Mouse (Mus musculus) limb, embryonic 15.5 days (tissue): Measurements from ENCODE around the gene Matk. TPM values are rescaled to one million over a fixed set of nuclear protein-coding genes. Genes with fewer than 3 reads are reported as not detected.

Experiments
- ATAC-seq: fragments of 200-750 bp; cut with Nextera tagmentation; 2 replicates; pipeline ENCODE4 v1.8.0; 2017; ENCODE audit warnings: low read depth, moderate TSS enrichment; ENCODE audit not compliant: insufficient number of reproducible peaks, low FRiP score, low TSS enrichment
- H3K27ac ChIP-seq: fragments of 300-500 bp; sonication (generic); 2 replicates; pipeline ENCODE4 v1.5.1; 2015; ENCODE audit warnings: moderate library complexity, mild to moderate bottlenecking, inconsistent platforms
- H3K27me3 ChIP-seq: fragments of 300-500 bp; sonication (generic); 2 replicates; pipeline ENCODE4 v1.6.1; 2015; ENCODE audit warnings: inconsistent platforms
- H3K36me3 ChIP-seq: fragments of 300-500 bp; sonication (generic); 2 replicates; pipeline ENCODE4 v1.6.1; 2015; ENCODE audit warnings: inconsistent platforms
- H3K4me1 ChIP-seq: fragments of 300-500 bp; sonication (generic); 2 replicates; pipeline ENCODE4 v1.6.1; 2015; ENCODE audit warnings: inconsistent platforms
- H3K4me2 ChIP-seq: fragments of 300-500 bp; sonication (generic); 2 replicates; pipeline ENCODE4 v1.6.1; 2015; ENCODE audit warnings: mild to moderate bottlenecking, inconsistent platforms
- H3K4me3 ChIP-seq: fragments of 300-500 bp; sonication (generic); 2 replicates; pipeline ENCODE4 v1.5.1; 2015; ENCODE audit warnings: mild to moderate bottlenecking, inconsistent platforms
- H3K9ac ChIP-seq: fragments of 300-500 bp; sonication (generic); 2 replicates; pipeline ENCODE4 v1.6.1; 2015; ENCODE audit warnings: inconsistent platforms
- H3K9me3 ChIP-seq: fragments of 300-500 bp; sonication (generic); 2 replicates; pipeline ENCODE4 v1.6.1; 2016; ENCODE audit warnings: inconsistent platforms
- WGBS: fragments of 180-500 bp; shearing (Covaris S2); methylation state at CpG from one replicate; pipeline ENCODE4 v1.1.7; 2015; 5-methylcytosine and 5-hydroxymethylcytosine counted together
- polyA plus RNA-seq: library from polyadenylated mRNA; unstranded; fragments of >200 nt; fragmentation: Nextera tagmentation; extraction: Ambion mirVana; gene quantifications from 2 replicates; pipeline ENCODE4 v1.2.1, GENCODE M21; 2015

The Matk gene
- polyA plus RNA-seq, 1 experiment from 2014 or later = 6.0 TPM

DNA sequence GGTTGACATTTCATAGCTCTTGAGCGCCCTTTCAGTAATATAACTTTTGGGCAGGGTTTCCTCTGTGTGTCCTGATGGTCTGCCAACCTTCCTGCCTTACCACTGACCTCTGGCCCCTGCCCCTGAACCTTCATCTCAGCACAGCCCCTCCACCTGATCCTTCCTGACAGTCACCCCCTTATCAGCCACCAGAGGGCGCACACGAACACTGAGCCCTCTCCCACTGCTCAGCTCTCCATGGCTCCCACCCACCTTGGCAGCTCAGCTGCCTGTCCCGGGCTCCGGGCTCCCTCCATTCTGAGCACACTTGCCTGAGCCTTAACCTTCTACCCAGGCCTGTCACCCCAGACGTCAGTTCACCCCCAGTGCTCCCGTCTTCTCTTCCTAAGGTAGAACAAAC, 36.5 kb downstream of the Matk start:
- Histone ChIP-seq H3K9ac (no peak overlapping the region), H3K4me3 (no peak overlapping the region), H3K4me2 (no peak overlapping the region)

DNA sequence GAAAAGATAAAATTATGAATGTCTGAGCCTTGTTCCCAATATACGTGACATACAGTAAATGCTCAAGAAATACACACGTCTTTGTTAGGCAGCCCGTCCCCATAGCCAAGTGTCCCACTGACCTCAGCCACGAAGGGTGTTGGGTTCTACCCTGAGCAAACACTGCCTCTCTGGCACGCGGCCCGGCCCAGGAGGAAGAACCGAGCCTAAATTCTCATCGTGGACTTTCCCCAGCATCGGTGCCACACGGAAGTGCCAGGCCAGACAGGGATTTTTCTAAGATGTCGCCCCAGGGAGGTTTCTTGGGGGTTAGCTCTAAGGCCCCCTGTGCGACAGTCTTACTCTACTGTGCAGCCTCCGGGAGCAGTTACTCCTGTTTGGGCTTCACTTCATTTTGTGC, 37.1 kb downstream of the Matk start:
- Histone ChIP-seq H3K36me3 (no peaks in the 10 kb centered on the region), H3K4me1 (peaks cover 51% of the 10 kb centered on the region), H3K27me3 (peaks cover 41% of the 10 kb centered on the region), H3K9me3 (no peaks in the 10 kb centered on the region), H3K27ac (no peak overlapping the region), H3K9ac (no peak overlapping the region), H3K4me3 (no peak overlapping the region), H3K4me2 (no peak overlapping the region)
- no peak for ATAC-seq
- 60% methylated on average over 14 of the region's 14 CpGs for WGBS

More for the DNA sequence above, 36.5 kb downstream of the Matk start:
- H3K9me3 ChIP-seq = no peaks in the 10 kb centered on the region
- no peak for ATAC-seq
- no peaks in the 10 kb centered on the region for H3K36me3 ChIP-seq
- H3K4me1 ChIP-seq = peaks cover 47% of the 10 kb centered on the region
- H3K27me3 ChIP-seq = peaks cover 46% of the 10 kb centered on the region
- WGBS = 2% methylated on average over 7 of the region's 7 CpGs
- no peak overlapping the region for H3K27ac ChIP-seq

DNA sequence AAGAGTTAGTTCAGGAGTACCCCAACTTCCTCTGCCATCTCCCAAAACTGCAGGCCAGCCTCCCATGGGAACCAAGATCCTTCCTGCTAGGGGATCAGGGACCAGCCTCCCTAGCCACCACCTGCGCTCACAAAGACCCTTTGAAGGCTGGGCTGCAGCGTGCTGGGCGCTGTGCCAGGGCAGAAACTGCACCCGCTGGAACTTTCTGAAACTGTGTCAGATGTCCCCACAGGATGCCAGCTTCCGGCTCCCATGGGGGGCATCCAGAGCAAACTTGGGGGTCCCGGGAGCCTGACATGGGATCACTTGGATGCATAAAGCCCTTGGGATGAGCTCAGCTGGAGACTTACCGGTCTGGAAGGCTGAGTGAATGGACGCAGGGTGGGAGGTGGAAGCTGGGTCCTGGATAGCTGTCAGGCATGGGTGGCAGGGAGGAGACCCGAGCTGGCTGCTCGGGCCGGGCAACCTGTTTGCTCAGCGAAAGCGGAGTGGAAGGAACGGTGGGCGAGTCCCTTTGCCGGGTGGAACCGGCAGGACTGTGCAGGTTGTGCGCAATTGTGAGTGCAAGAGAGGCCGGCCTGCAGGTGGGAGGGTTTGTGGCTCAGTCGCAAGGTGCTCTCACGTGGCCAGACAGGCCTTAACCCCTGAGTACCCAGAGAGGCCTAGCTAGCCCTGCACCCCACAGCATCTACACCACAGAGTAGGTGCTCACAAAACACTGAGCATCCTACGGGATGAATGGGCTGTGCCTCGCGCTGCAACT, 38.1 kb downstream of the Matk start:
- Histone ChIP-seq H3K4me2 (0 out of 2 replicates have a peak overlapping the region, but pooled peaks have one; percentile 10), H3K4me3 (peak overlapping the region; percentile 18), H3K27me3 (peaks cover 32% of the 10 kb centered on the region), H3K4me1 (peaks cover 49% of the 10 kb centered on the region), H3K36me3 (peaks cover 4% of the 10 kb centered on the region; the same call in 1 of the 2 replicates), H3K27ac (peak overlapping the region; percentile 50; the same call in 1 of the 2 replicates), H3K9ac (no peak overlapping the region), H3K9me3 (no peaks in the 10 kb centered on the region)
- ATAC-seq = no peak
- 13% methylated on average over 24 of the region's 24 CpGs for WGBS

DNA sequence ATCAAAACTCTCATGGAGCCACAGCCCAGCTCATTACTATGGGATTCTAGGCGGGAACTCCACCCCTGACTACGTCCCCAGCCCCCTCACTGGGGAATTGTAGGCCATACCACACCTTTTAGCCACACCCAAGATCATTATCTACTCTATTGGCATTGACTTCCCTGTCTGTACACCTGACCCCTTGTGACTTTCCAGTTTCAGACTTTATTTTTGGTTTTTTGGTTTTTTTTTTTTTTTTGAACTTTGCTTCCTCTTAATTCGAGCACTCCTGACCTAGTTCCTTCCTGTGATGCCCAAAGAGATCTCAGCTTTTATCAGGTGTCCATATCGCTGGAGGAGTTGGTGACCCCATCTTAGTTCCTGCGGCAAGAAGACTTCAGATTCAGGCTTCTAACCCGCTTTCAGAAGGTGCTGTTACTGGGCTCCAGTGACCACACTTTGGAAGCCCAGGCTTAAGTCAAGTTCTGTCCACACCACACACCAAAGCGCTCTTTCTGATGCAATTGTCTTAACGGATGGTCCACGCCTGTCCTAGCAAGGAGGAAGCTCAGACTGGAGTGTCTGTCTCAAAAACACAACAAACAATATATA, 38.9 kb downstream of the Matk start, which contains the start of gene Tjp3:
Gene Tjp3, minus strand, starts transcription at position 71 of the 594 bp plus-strand sequence.
- ATAC-seq = no peak
- H3K9ac ChIP-seq = no peak within 1 kb of the TSS
- peaks cover 32% of the 10 kb centered on the region for H3K27me3 ChIP-seq
- peaks cover 44% of the 10 kb centered on the region for H3K4me1 ChIP-seq
- peaks cover 11% of the 10 kb centered on the region; the same call in 1 of the 2 replicates for H3K36me3 ChIP-seq
- H3K9me3 ChIP-seq = no peaks in the 10 kb centered on the region
- 65% methylated on average over 9 of the region's 9 CpGs for WGBS
- peak within 1 kb of the TSS; percentile 10; the same call in 1 of the 2 replicates for H3K4me2 ChIP-seq
- peak within 1 kb of the TSS; percentile 86 for H3K4me3 ChIP-seq
- peak within 1 kb of the TSS; percentile 50; the same call in 1 of the 2 replicates for H3K27ac ChIP-seq

DNA sequence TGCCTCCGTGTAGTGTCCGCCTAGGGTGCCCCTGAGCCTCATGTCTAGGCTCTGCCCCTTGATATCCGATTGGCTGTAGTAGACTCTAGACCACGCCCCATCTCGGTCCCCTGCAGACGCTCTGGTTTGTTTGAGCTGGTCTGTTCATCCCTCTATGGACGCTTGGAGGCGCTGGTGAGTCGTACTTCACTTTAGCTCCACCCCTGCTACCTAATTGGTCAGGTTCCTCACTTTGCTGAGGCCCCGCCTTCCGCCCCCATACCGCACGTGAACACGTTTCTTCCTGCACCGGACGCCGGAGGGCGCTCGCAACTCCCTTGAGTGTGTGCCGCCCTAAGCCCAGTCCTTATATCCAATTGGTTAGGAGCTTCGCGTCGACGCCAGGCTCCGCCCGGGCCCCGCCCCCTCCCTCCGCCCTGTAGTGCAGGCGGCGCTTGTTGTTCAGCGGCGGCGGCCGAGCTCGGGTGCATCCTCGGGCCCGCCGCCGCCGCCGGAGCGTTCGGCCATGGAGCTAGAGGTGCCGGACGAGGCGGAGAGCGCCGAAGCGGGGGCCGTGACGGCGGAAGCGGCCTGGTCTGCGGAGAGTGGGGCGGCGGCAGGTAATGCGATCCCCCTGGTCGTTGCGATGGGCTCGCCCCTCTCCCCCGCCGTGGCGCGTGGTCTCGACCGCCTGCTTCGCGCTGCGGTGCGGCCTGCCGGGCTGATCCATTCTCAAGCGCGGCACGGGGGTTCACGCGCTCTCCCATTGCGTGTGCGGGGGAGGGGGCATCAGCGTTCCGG, 40.0 kb downstream of the Matk start, which contains the start of gene Pip5k1c:
Gene Pip5k1c, plus strand, starts transcription at position 410 of the 780 bp plus-strand sequence.
- Histone ChIP-seq H3K4me3 (peak within 1 kb of the TSS; percentile 86), H3K27ac (peak within 1 kb of the TSS; percentile 91), H3K9me3 (no peaks in the 10 kb centered on the region), H3K4me1 (peaks cover 50% of the 10 kb centered on the region), H3K36me3 (peaks cover 12% of the 10 kb centered on the region; the same call in 1 of the 2 replicates), H3K4me2 (peak within 1 kb of the TSS; percentile 79), H3K9ac (peak within 1 kb of the TSS; percentile 74), H3K27me3 (peaks cover 24% of the 10 kb centered on the region)
- peak; percentile 95 for ATAC-seq
- WGBS = under 1% methylated on average over 67 of the region's 80 CpGs

DNA sequence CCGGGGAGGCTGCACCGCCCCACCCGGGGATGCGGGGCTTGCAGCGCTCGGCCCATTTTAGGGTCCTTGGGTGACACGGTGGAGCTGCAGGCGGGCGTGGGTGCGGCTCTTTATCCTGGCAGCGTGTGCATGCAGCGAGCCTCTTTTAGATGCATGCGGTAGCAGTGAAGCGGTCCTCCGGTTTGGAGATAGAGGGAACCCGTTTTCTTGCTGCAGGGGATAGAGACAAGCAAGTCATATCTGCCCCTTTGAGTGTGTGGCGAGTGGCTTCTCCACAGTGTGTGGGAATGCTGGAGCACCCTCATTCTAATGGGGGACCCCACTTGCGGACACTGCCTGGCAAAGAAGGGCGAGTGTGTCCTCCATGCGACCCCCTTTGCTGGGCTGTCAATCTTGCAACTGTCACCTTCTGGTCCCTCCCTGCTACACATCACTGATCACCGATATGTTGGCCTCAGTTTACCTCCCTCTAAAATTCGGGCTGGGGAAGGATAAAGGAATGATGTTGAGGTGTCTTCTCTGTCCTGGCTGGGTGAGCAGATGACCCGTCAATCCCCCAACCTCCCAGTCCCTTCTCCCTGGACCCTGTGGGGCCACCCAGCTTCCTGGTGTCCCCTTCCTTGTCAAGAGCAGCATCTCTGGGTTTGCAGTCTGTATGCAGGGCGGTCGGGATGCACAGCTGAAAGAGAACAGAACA, 40.7 kb downstream of the Matk start:
- Histone ChIP-seq H3K36me3 (peaks cover 12% of the 10 kb centered on the region; the same call in 1 of the 2 replicates), H3K4me1 (peaks cover 57% of the 10 kb centered on the region), H3K4me3 (peak overlapping the region; percentile 86), H3K27me3 (peaks cover 21% of the 10 kb centered on the region), H3K9ac (peak overlapping the region; percentile 74), H3K4me2 (peak overlapping the region; percentile 79), H3K9me3 (no peaks in the 10 kb centered on the region), H3K27ac (peak overlapping the region; percentile 91)
- no peak for ATAC-seq
- WGBS = 5% methylated on average over 25 of the region's 25 CpGs

DNA sequence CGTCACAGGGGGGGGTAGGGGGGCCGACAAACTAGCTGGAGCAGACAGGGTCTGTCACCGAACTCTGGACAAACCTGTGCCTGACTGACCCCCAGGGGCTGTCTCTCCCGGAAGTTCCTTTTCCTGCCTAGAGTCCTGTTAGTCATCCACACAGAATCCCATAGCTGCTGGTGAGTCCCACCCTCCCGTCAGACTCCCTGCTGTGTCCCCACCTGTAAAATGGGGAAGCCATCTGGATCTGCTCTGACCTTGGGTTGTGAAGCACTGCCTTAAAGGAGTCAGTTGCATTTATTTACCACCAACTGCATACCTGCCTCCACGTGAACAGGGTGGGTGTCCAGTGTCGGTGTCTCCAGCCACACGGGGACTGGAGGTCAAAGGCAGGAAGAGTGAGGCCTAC, 41.7 kb downstream of the Matk start:
- H3K36me3 ChIP-seq = peaks cover 12% of the 10 kb centered on the region; the same call in 1 of the 2 replicates
- H3K4me3 ChIP-seq = peak overlapping the region; percentile 86
- no peak for ATAC-seq
- peak overlapping the region; percentile 79 for H3K4me2 ChIP-seq
- H3K9ac ChIP-seq = peak overlapping the region; percentile 74; the same call in 1 of the 2 replicates
- peaks cover 19% of the 10 kb centered on the region for H3K27me3 ChIP-seq
- H3K9me3 ChIP-seq = no peaks in the 10 kb centered on the region
- peaks cover 55% of the 10 kb centered on the region for H3K4me1 ChIP-seq
- H3K27ac ChIP-seq = no peak overlapping the region
- 36% methylated on average over 8 of the region's 8 CpGs for WGBS

DNA sequence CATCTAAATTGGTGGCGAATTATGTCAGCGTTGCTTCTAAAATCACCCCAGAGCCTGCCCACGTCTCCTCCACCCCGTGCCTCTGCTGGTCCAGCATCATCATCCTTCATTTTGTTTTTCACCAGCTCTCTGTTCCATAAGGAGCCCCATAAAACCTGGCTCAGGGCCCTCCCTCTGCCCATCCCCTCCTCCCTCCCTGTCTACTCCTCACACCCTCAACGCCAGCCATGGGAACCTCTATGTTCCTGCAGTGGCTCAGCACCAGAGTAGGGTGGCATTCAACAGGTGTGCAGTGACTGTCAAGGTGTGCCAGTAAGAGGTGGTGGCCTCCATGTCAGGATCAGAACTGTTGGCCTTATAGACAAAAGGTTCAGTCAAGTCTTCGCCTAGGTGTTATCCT, 42.5 kb downstream of the Matk start:
- Histone ChIP-seq H3K36me3 (peaks cover 12% of the 10 kb centered on the region; the same call in 1 of the 2 replicates), H3K4me3 (no peak overlapping the region), H3K9me3 (no peaks in the 10 kb centered on the region), H3K27ac (no peak overlapping the region), H3K4me2 (no peak overlapping the region), H3K27me3 (peaks cover 13% of the 10 kb centered on the region), H3K9ac (0 out of 2 replicates have a peak overlapping the region, but pooled peaks have one; percentile 7), H3K4me1 (peaks cover 52% of the 10 kb centered on the region)
- ATAC-seq = no peak
- 88% methylated on average over 6 of the region's 6 CpGs for WGBS

DNA sequence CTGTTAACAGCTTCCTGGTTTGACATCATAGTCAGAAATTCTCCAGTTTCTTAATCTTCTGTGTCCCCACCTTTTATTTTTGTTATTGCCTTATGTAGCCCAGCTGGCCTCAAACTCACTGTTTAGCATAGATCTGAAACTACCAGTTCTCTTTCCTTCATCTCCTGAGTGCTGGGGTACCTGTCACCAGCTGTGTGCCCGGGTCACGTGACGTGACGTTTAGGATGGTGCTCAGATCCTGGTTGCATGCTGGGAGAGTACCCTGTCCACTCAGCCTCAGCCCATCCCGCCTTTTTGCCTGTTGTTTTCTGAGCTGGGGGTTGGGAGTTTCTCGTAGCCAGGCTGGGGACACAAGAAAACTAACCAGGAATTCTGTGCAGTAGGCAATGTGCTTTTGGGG, 44.5 kb downstream of the Matk start:
- ATAC-seq = no peak
- H3K9ac ChIP-seq = no peak overlapping the region
- no peak overlapping the region for H3K4me3 ChIP-seq
- H3K4me2 ChIP-seq = no peak overlapping the region
- 86% methylated on average over 6 of the region's 6 CpGs for WGBS
- peaks cover 12% of the 10 kb centered on the region; the same call in 1 of the 2 replicates for H3K36me3 ChIP-seq
- H3K4me1 ChIP-seq = peaks cover 43% of the 10 kb centered on the region
- H3K9me3 ChIP-seq = no peaks in the 10 kb centered on the region
- H3K27me3 ChIP-seq = no peaks in the 10 kb centered on the region
- H3K27ac ChIP-seq = 0 out of 2 replicates have a peak overlapping the region, but pooled peaks have one; percentile 47

DNA sequence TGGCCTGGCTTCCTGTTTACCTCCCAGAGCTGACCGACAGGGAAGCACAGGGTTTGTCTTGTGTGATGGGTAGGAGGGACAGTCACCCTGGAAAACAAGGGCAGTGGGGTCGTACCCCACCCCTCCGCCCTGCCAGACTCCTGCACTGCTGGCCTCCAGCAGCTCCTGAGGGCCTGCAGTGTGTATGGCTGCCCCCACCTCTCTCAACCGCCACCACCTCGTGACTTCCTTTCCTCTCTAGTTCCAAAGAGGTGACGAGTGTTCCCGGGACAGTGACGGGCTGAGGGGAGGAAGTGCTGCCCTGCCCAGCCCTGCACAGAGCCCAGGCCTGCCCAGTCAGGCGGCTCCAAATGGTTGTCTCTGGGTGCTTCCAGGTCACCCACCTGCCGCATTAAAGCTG, 45.1 kb downstream of the Matk start:
- H3K36me3 ChIP-seq = peaks cover 12% of the 10 kb centered on the region; the same call in 1 of the 2 replicates
- WGBS = 59% methylated on average over 10 of the region's 10 CpGs
- ATAC-seq = no peak

More for the DNA sequence above, 45.1 kb downstream of the Matk start:
- Histone ChIP-seq H3K4me1 (peaks cover 49% of the 10 kb centered on the region), H3K9me3 (no peaks in the 10 kb centered on the region), H3K4me3 (no peak overlapping the region), H3K27me3 (no peaks in the 10 kb centered on the region), H3K4me2 (no peak overlapping the region), H3K9ac (no peak overlapping the region), H3K27ac (0 out of 2 replicates have a peak overlapping the region, but pooled peaks have one; percentile 47)
